Mouse (Mus musculus) C2C12 (cell line): ENCODE measurements at regions not wholly inside any gene's neighbourhood (a gene's known extent, or its start where the extent isn't known, plus 50 kb on each side); places are given as distances from the start of the nearest gene placed in this dataset.
"Not testable (repeated sequence)": the region's sequence is repeated elsewhere in the genome, so short reads cannot be mapped to it uniquely, and the experiment has no call there.

Experiments
- H3K27me3 ChIP-seq: one replicate; pipeline ENCODE4 v1.6.1; 2011; ENCODE audit not compliant: control insufficient read depth, insufficient read depth, insufficient read length
- H3K36me3 ChIP-seq: one replicate; pipeline ENCODE4 v1.6.1; 2011; ENCODE audit not compliant: control insufficient read depth, insufficient read depth
- H3K4me3 ChIP-seq: one replicate; pipeline ENCODE4 v1.5.1; 2011; ENCODE audit warnings: mild to moderate bottlenecking, control low read depth; ENCODE audit not compliant: poor library complexity, insufficient read depth, severe bottlenecking
- H3K79me2 ChIP-seq: one replicate; pipeline ENCODE4 v1.6.1; 2011; ENCODE audit not compliant: control insufficient read depth, insufficient read depth
- H3K79me3 ChIP-seq: one replicate; pipeline ENCODE4 v1.6.1; 2011; ENCODE audit warnings: low read depth, control low read depth
- H3ac ChIP-seq: one replicate; pipeline ENCODE3; 2011; ENCODE audit warnings: low read depth; ENCODE audit not compliant: control insufficient read depth, insufficient read length
- CEBPB ChIP-seq: IDR thresholded peaks from one replicate; pipeline ENCODE4 v1.6.1; 2011; ENCODE audit warnings: low read depth, mild to moderate bottlenecking, control low read depth, moderate library complexity
- CTCF ChIP-seq: IDR thresholded peaks from one replicate; pipeline ENCODE4 v1.5.1; 2011; ENCODE audit not compliant: control insufficient read depth, insufficient read depth, insufficient read length
- FOSL1 ChIP-seq: IDR thresholded peaks from one replicate; pipeline ENCODE4 v1.8.0; 2011; ENCODE audit warnings: mild to moderate bottlenecking, low read length; ENCODE audit not compliant: poor library complexity, insufficient read depth, severe bottlenecking
- MAX ChIP-seq: IDR thresholded peaks from one replicate; pipeline ENCODE4 v1.6.1; 2011; ENCODE audit warnings: mild to moderate bottlenecking, control low read depth
- MYOD1 ChIP-seq: IDR thresholded peaks from one replicate; pipeline ENCODE4 v1.6.1; 2011; ENCODE audit warnings: low read depth; ENCODE audit not compliant: control insufficient read depth, insufficient read length
- MYOG ChIP-seq: IDR thresholded peaks from one replicate; pipeline ENCODE4 v1.6.1; 2011; ENCODE audit not compliant: control insufficient read depth, insufficient read length; ENCODE audit errors: extremely low read depth
- USF1 ChIP-seq: IDR thresholded peaks from one replicate; pipeline ENCODE4 v1.6.1; 2011; ENCODE audit warnings: low read depth, mild to moderate bottlenecking, control low read depth, moderate library complexity

DNA sequence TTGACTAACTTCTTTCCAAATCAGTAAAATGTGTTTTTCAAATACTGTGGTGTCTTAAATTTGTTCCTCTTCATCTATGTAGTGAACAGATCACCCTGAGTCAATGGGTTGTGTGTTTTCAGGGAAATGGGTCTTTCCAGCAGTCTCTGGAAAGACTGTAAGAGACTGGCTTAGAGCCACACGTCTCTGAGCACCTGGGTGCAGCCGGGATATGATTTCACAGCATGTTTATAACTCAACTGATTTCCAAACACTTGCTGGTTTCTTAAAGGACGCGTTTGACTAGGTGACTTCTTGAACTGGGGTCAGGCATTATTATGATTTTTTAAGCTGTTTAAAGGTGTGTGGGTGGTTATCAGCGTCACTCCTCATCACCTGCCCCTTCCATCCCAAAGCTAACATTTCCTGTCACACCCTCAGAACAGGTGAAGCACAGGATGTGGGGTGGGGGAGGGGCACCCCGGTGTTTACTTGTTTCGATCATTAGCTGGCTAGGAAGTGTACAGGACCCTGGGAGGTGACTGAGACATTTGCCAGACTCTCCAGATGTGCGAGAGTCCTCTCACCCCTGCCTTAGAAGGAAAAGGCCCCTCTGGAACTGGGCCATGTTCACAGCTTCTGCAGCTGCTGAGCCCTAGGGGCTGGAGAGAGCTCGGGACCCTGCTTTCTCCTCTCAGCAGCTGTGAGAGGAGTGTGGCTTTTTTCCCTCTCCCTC is 229.8 kb downstream of the Cd109 start:
- Histone ChIP-seq H3K79me3 (no peaks in the 10 kb centered on the region), H3ac (no peak overlapping the region), H3K79me2 (no peaks in the 10 kb centered on the region), H3K36me3 (no peaks in the 10 kb centered on the region), H3K27me3 (no peaks in the 10 kb centered on the region), H3K4me3 (no peak overlapping the region)
- no peak for TF ChIP-seq MYOD1
- TF ChIP-seq CEBPB = no peak
- no peak for TF ChIP-seq CTCF
- TF ChIP-seq USF1 = no peak
- no peak for TF ChIP-seq MYOG
- no peak for TF ChIP-seq FOSL1
- no peak for TF ChIP-seq MAX

DNA sequence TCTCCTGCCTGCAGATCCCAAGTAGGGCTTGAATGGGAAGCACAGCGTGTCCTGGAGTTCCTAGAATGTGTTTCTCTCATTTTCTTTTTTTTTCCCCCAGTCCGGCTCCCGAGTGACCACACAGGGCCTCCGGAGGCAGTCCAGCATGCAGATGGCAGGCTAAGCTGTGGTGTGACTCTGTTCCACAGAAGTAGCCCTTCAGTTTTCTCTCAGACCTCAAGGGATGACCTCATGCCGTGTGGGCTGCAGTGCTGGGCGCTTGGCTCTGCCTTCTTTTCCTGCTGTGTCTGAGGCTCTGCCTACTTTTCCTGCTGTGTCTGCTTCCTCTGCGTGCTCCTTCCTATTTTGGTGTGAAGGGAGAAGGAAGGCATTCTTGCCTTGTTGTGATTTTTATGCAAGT is 230.8 kb downstream of the Cd109 start:
- no peaks in the 10 kb centered on the region for H3K36me3 ChIP-seq
- H3ac ChIP-seq = no peak overlapping the region
- no peaks in the 10 kb centered on the region for H3K79me3 ChIP-seq
- H3K27me3 ChIP-seq = no peaks in the 10 kb centered on the region
- no peak for TF ChIP-seq FOSL1
- no peak for TF ChIP-seq MYOD1
- no peak for TF ChIP-seq MAX
- no peak for TF ChIP-seq USF1
- TF ChIP-seq CEBPB = no peak
- no peak for TF ChIP-seq MYOG
- TF ChIP-seq CTCF = no peak
- H3K4me3 ChIP-seq = no peak overlapping the region
- no peaks in the 10 kb centered on the region for H3K79me2 ChIP-seq

DNA sequence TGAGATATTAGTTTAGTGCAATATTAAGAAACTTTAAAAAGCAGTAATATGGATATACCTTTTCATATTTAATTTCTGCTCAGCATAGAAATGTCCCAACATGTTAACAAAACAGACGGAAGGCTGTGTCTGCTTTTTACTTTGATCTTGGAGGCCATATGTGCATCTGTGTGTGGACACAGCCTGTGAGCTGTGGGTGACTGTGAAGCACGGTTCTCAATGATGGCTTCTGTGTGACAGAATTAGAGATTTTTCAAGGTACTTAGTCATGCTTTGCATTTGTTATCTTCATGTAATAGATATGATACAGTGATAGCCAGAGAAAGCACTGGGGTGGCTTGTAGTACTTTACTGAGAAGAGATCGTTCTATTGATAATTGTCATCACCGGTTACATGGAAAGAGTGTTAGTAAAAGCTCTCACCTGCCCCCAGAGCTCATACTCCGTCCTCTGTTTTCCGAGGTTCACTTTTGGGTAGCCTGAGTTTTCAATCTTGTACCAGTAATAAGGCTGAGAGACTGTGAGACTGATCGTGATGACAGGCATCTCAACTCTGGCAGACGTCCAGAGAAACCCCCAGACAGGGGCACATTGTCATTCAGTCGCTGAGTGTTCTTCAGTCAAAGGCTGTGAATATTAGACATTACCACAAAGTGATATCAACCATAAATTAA is 232.7 kb downstream of the Cd109 start:
- H3K27me3 ChIP-seq = no peaks in the 10 kb centered on the region
- no peaks in the 10 kb centered on the region for H3K79me2 ChIP-seq
- H3K36me3 ChIP-seq = no peaks in the 10 kb centered on the region
- no peaks in the 10 kb centered on the region for H3K79me3 ChIP-seq
- no peak overlapping the region for H3ac ChIP-seq
- H3K4me3 ChIP-seq = no peak overlapping the region
- TF ChIP-seq CEBPB = no peak
- TF ChIP-seq MYOD1 = no peak
- no peak for TF ChIP-seq CTCF
- TF ChIP-seq MYOG = no peak
- TF ChIP-seq MAX = no peak
- TF ChIP-seq USF1 = no peak

DNA sequence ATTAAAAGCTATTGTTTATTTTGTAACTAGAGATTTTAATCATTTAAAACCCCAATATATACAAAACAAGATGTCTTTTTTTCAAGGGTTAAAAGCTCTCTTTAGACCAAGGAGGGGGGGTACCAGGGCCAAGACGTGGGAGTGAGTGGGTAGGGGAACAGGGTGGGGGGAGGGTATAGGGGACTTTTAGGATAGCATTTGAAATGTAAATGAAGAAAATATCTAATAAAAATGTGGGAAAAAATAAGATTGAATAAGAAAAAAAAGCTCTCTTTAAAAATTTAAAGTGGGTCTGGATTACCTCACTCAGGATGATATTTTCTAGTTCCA is 233.2 kb downstream of the Cd109 start:
- H3K79me2 ChIP-seq, H3K36me3 ChIP-seq, H3ac ChIP-seq, H3K4me3 ChIP-seq, H3K27me3 ChIP-seq, H3K79me3 ChIP-seq: not testable (repeated sequence)

DNA sequence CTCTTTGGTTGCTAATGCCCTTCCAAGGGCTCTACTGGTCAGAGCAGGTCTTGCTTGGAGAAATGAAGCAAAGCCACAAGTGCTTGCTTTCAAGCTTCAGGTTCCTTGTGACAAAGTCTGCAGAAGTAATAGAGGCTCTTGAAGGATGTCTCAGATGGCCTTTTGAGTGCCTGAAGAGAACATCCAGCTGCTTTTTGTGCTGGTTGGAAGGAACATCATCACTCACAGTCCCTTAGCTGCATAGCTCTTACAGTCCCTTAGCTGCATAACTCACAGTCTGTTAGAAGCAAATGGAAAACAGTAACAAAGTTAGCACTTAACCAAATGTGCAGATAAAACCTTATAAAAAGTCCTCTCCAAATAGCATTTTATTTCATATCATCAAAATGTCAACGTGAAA is 241.6 kb downstream of the Cd109 start:
- no peaks in the 10 kb centered on the region for H3K27me3 ChIP-seq
- no peaks in the 10 kb centered on the region for H3K79me3 ChIP-seq
- H3ac ChIP-seq = no peak overlapping the region
- H3K4me3 ChIP-seq = no peak overlapping the region
- H3K36me3 ChIP-seq = no peaks in the 10 kb centered on the region
- TF ChIP-seq MYOG = no peak
- no peak for TF ChIP-seq MYOD1
- no peak for TF ChIP-seq CTCF
- TF ChIP-seq MAX = no peak
- TF ChIP-seq FOSL1 = no peak
- no peak for TF ChIP-seq USF1
- no peak for TF ChIP-seq CEBPB
- H3K79me2 ChIP-seq = no peaks in the 10 kb centered on the region

DNA sequence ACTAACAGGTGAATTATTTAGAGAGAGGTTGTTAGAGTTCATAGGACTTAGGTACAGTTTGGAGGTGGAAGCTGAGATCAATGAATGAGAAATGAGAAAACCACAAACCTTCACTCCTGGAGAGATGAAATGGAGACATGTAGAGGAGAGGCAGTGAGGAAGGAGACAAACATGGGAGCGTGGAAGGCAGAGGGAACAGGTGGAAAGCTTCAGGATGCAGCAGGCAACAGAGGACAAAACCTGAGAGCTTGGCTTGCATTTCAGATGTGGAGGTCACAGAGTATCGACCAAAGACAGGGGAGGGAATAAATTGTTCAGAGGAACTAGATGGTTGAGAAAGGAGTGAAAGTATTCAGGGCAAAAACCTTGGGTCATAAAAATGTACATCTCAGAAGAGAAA is 244.6 kb downstream of the Cd109 start:
- no peaks in the 10 kb centered on the region for H3K36me3 ChIP-seq
- no peaks in the 10 kb centered on the region for H3K27me3 ChIP-seq
- no peaks in the 10 kb centered on the region for H3K79me3 ChIP-seq
- TF ChIP-seq MYOD1 (no peak), USF1 (no peak), MAX (no peak), MYOG (no peak), CTCF (no peak), FOSL1 (no peak), CEBPB (no peak)
- no peak overlapping the region for H3ac ChIP-seq
- H3K4me3 ChIP-seq = no peak overlapping the region
- no peaks in the 10 kb centered on the region for H3K79me2 ChIP-seq
